Mouse (Mus musculus): ENCODE results near the gene Micu1.

DNA sequence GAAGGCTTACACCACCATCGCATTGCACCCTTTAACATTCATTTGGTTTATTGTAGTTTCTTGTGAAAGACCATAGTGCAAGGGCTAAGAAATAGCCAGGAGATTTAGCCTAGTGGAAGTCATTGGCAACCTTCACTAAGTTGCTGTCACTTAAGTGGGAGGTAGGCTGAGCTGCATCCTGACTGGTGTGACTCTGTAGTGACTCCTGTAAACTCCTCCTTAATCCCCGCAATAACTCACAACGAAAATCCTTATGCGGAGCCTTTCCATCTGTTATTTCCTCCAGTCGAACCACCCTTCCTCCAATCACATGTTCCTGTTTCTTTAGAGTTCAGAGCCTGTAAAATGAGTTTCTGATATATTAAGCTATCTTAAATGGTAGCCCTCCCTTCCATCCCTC lies 176.5 kb downstream of the Micu1 start:
- TF ChIP-seq POLR2A (IDR thresholded peaks at IDR 0.05; ENCODE audit: borderline replicate concordance, low read depth, low read length), result no peak
- TF ChIP-seq CTCF (IDR thresholded peaks at IDR 0.05; ENCODE audit: low read depth, low read length), result no peak

All from bone marrow macrophage, adult 2 months (primary cell).